Mouse (Mus musculus): Measurements from ENCODE around the gene Relch. TPM values are rescaled to one million over a fixed set of nuclear protein-coding genes. Genes with fewer than 3 reads are reported as not detected.
"Not testable (repeated sequence)": the region's sequence is repeated elsewhere in the genome, so short reads cannot be mapped to it uniquely, and the experiment has no call there.

The Relch gene
- polyA plus RNA-seq, 1 experiment from 2014 or later, result 32.0 TPM

GRCm38 (mm10) chr1:105718358-105718757, 54.7 kb downstream of the Relch start:
- Histone ChIP-seq H3K4me1 (ENCODE audit: control insufficient read depth, insufficient read depth, low read length) (no peaks in the 10 kb centered on the region), H3K4me2 (ENCODE audit: low read length) (no peak overlapping the region), H3K9me3 (replicated peaks; ENCODE audit: control insufficient read depth, low read length) (no peaks in the 10 kb centered on the region), H3K36me3 (ENCODE audit: control insufficient read depth, insufficient read depth, low read length) (peaks cover 41% of the 10 kb centered on the region), H3K4me3 (ENCODE audit: low read depth, low read length) (no peak overlapping the region), H3K9ac (ENCODE audit: low read length) (no peak overlapping the region), H3K27ac (ENCODE audit: low read depth, low read length) (no peak overlapping the region), H3K27me3 (replicated peaks; ENCODE audit: control insufficient read depth, insufficient read depth, low read length) (no peaks in the 10 kb centered on the region)
- 100% methylated on average over 1 of the region's 1 CpGs for WGBS
- DNase-seq (ENCODE audit: low spot score) (no peak), ATAC-seq (no peak)

GRCm38 (mm10) chr1:105729246-105729645, 65.6 kb downstream of the Relch start:
- not testable (repeated sequence) for H3K4me2 ChIP-seq (ENCODE audit: low read length); ATAC-seq; H3K27ac ChIP-seq (ENCODE audit: low read depth, low read length); H3K4me1 ChIP-seq (ENCODE audit: control insufficient read depth, insufficient read depth, low read length); DNase-seq (ENCODE audit: low spot score); H3K9ac ChIP-seq (ENCODE audit: low read length); H3K27me3 ChIP-seq (replicated peaks; ENCODE audit: control insufficient read depth, insufficient read depth, low read length); H3K4me3 ChIP-seq (ENCODE audit: low read depth, low read length); H3K9me3 ChIP-seq (replicated peaks; ENCODE audit: control insufficient read depth, low read length)
- H3K36me3 ChIP-seq (ENCODE audit: control insufficient read depth, insufficient read depth, low read length), result peaks cover 37% of the 10 kb centered on the region
- 96% methylated on average over 11 of the region's 13 CpGs for WGBS

GRCm38 (mm10) chr1:105735318-105735717, 71.7 kb downstream of the Relch start:
- WGBS, result 70% methylated on average over 3 of the region's 3 CpGs
- no peak overlapping the region for H3K9ac ChIP-seq (ENCODE audit: low read length)
- no peak overlapping the region for H3K4me2 ChIP-seq (ENCODE audit: low read length)
- DNase-seq (ENCODE audit: low spot score) (no peak), ATAC-seq (no peak)
- H3K4me3 ChIP-seq (ENCODE audit: low read depth, low read length), result no peak overlapping the region
- no peaks in the 10 kb centered on the region for H3K4me1 ChIP-seq (ENCODE audit: control insufficient read depth, insufficient read depth, low read length)
- H3K9me3 ChIP-seq (replicated peaks; ENCODE audit: control insufficient read depth, low read length), result no peaks in the 10 kb centered on the region
- H3K27ac ChIP-seq (ENCODE audit: low read depth, low read length), result no peak overlapping the region
- H3K27me3 ChIP-seq (replicated peaks; ENCODE audit: control insufficient read depth, insufficient read depth, low read length), result no peaks in the 10 kb centered on the region
- peaks cover 27% of the 10 kb centered on the region; the same call in 1 of the 2 replicates for H3K36me3 ChIP-seq (ENCODE audit: control insufficient read depth, insufficient read depth, low read length)

- Histone ChIP-seq H3K4me3 (ENCODE audit: low read depth, low read length) (no peak overlapping the region), H3K36me3 (ENCODE audit: control insufficient read depth, insufficient read depth, low read length) (peaks cover 43% of the 10 kb centered on the region), H3K9me3 (replicated peaks; ENCODE audit: control insufficient read depth, low read length) (no peaks in the 10 kb centered on the region), H3K27ac (ENCODE audit: low read depth, low read length) (no peak overlapping the region), H3K4me2 (ENCODE audit: low read length) (no peak overlapping the region), H3K4me1 (ENCODE audit: control insufficient read depth, insufficient read depth, low read length) (no peaks in the 10 kb centered on the region), H3K9ac (ENCODE audit: low read length) (no peak overlapping the region), H3K27me3 (replicated peaks; ENCODE audit: control insufficient read depth, insufficient read depth, low read length) (no peaks in the 10 kb centered on the region)
- 92% methylated on average over 6 of the region's 6 CpGs for WGBS
- ATAC-seq (no peak), DNase-seq (ENCODE audit: low spot score) (no peak)
Observed at GRCm38 (mm10) chr1:105738334-105738733, 74.7 kb downstream of the Relch start.

GRCm38 (mm10) chr1:105739493-105739892, 75.8 kb downstream of the Relch start:
- H3K27me3 ChIP-seq (replicated peaks; ENCODE audit: control insufficient read depth, insufficient read depth, low read length), result no peaks in the 10 kb centered on the region
- DNase-seq (ENCODE audit: low spot score), result no peak
- no peak overlapping the region for H3K9ac ChIP-seq (ENCODE audit: low read length)
- ATAC-seq, result no peak
- H3K9me3 ChIP-seq (replicated peaks; ENCODE audit: control insufficient read depth, low read length), result no peaks in the 10 kb centered on the region
- peaks cover 45% of the 10 kb centered on the region for H3K36me3 ChIP-seq (ENCODE audit: control insufficient read depth, insufficient read depth, low read length)
- H3K4me2 ChIP-seq (ENCODE audit: low read length), result no peak overlapping the region
- no peak overlapping the region for H3K4me3 ChIP-seq (ENCODE audit: low read depth, low read length)
- no peak overlapping the region for H3K27ac ChIP-seq (ENCODE audit: low read depth, low read length)
- no peaks in the 10 kb centered on the region for H3K4me1 ChIP-seq (ENCODE audit: control insufficient read depth, insufficient read depth, low read length)

GRCm38 (mm10) chr1:105742481-105742880, 78.8 kb downstream of the Relch start:
- no peak for ATAC-seq

GRCm38 (mm10) chr1:105746444-105746843, 82.8 kb downstream of the Relch start:
- Histone ChIP-seq H3K4me2 (ENCODE audit: low read length) (no peak overlapping the region), H3K9me3 (replicated peaks; ENCODE audit: control insufficient read depth, low read length) (no peaks in the 10 kb centered on the region), H3K36me3 (ENCODE audit: control insufficient read depth, insufficient read depth, low read length) (peaks cover 57% of the 10 kb centered on the region), H3K9ac (ENCODE audit: low read length) (no peak overlapping the region), H3K4me3 (ENCODE audit: low read depth, low read length) (no peak overlapping the region), H3K4me1 (ENCODE audit: control insufficient read depth, insufficient read depth, low read length) (no peaks in the 10 kb centered on the region), H3K27ac (ENCODE audit: low read depth, low read length) (no peak overlapping the region), H3K27me3 (replicated peaks; ENCODE audit: control insufficient read depth, insufficient read depth, low read length) (no peaks in the 10 kb centered on the region)
- no peak for ATAC-seq
- no peak for DNase-seq (ENCODE audit: low spot score)
- WGBS, result 91% methylated on average over 1 of the region's 1 CpGs

More at GRCm38 (mm10) chr1:105742481-105742880, 78.8 kb downstream of the Relch start:
- Histone ChIP-seq H3K27ac (ENCODE audit: low read depth, low read length) (no peak overlapping the region), H3K4me2 (ENCODE audit: low read length) (no peak overlapping the region), H3K9ac (ENCODE audit: low read length) (no peak overlapping the region), H3K9me3 (replicated peaks; ENCODE audit: control insufficient read depth, low read length) (no peaks in the 10 kb centered on the region), H3K27me3 (replicated peaks; ENCODE audit: control insufficient read depth, insufficient read depth, low read length) (no peaks in the 10 kb centered on the region), H3K36me3 (ENCODE audit: control insufficient read depth, insufficient read depth, low read length) (peaks cover 58% of the 10 kb centered on the region), H3K4me1 (ENCODE audit: control insufficient read depth, insufficient read depth, low read length) (no peaks in the 10 kb centered on the region), H3K4me3 (ENCODE audit: low read depth, low read length) (no peak overlapping the region)
- no peak for DNase-seq (ENCODE audit: low spot score)
- WGBS, result 94% methylated on average over 1 of the region's 1 CpGs

- H3K36me3 ChIP-seq (ENCODE audit: control insufficient read depth, insufficient read depth, low read length), result peaks cover 52% of the 10 kb centered on the region
- no peaks in the 10 kb centered on the region for H3K4me1 ChIP-seq (ENCODE audit: control insufficient read depth, insufficient read depth, low read length)
- H3K27ac ChIP-seq (ENCODE audit: low read depth, low read length), result no peak overlapping the region
- no peak overlapping the region for H3K4me2 ChIP-seq (ENCODE audit: low read length)
- no peaks in the 10 kb centered on the region for H3K9me3 ChIP-seq (replicated peaks; ENCODE audit: control insufficient read depth, low read length)
- no peak for ATAC-seq
- WGBS, result 92% methylated on average over 5 of the region's 5 CpGs
- no peaks in the 10 kb centered on the region for H3K27me3 ChIP-seq (replicated peaks; ENCODE audit: control insufficient read depth, insufficient read depth, low read length)
- no peak overlapping the region for H3K9ac ChIP-seq (ENCODE audit: low read length)
- no peak overlapping the region for H3K4me3 ChIP-seq (ENCODE audit: low read depth, low read length)
- no peak for DNase-seq (ENCODE audit: low spot score)
Observed at GRCm38 (mm10) chr1:105746858-105747596, 83.4 kb downstream of the Relch start.

- peaks cover 51% of the 10 kb centered on the region for H3K36me3 ChIP-seq (ENCODE audit: control insufficient read depth, insufficient read depth, low read length)
- 96% methylated on average over 4 of the region's 4 CpGs for WGBS
Observed at GRCm38 (mm10) chr1:105748091-105748799, 84.6 kb downstream of the Relch start.

More at GRCm38 (mm10) chr1:105748091-105748799, 84.6 kb downstream of the Relch start:
- Histone ChIP-seq H3K27me3 (replicated peaks; ENCODE audit: control insufficient read depth, insufficient read depth, low read length) (no peaks in the 10 kb centered on the region), H3K27ac (ENCODE audit: low read depth, low read length) (no peak overlapping the region), H3K4me3 (ENCODE audit: low read depth, low read length) (no peak overlapping the region), H3K9me3 (replicated peaks; ENCODE audit: control insufficient read depth, low read length) (no peaks in the 10 kb centered on the region), H3K4me2 (ENCODE audit: low read length) (no peak overlapping the region), H3K4me1 (ENCODE audit: control insufficient read depth, insufficient read depth, low read length) (no peaks in the 10 kb centered on the region), H3K9ac (ENCODE audit: low read length) (no peak overlapping the region)
- DNase-seq (ENCODE audit: low spot score) (no peak), ATAC-seq (no peak)

All from forebrain, embryonic 14.5 days (tissue).